Mouse (Mus musculus) bone marrow macrophage, adult 2 months (primary cell): ENCODE measurements around the gene Ola1.

Experiments
- CTCF ChIP-seq: IDR thresholded peaks from 2 replicates; pipeline ENCODE4 v1.5.1; 2012; ENCODE audit warnings: low read depth, mild to moderate bottlenecking, low read length, moderate library complexity
- POLR2A ChIP-seq: IDR thresholded peaks from 2 replicates; pipeline ENCODE4 v1.6.1; 2012; ENCODE audit warnings: mild to moderate bottlenecking, low read depth, low read length, borderline replicate concordance

DNA sequence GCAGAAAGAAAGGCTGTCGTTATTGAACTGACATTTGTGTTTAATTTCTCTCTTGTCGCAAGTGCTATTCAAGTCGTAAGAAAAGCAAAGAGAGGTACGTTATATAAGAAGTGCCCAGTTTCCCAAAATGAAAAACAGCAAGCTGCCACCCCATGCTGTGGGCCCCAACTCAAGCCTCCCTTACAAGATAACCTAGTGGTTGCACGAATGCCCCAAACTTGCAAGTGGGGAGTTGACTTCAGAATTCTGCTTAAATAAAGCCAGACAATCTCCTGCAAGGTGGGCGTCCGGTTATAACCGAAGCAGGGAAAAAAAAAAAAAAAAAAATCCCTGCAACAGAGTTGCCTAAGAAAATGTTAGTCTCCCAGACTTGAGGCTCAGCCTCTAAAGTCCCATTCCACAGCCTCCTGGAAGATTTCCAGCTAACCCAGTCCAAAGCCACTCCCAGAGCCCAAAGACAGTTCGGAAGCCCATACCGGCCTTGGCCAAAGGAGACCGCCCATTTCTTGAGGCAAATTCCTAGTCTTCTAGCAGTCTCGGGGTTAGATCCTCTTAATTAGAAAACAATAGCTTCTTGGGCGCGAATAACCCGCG lies 44.5 kb upstream of the Ola1 start:
- no peak for TF ChIP-seq CTCF
- TF ChIP-seq POLR2A = no peak
